Mouse (Mus musculus): Measurements from ENCODE around the gene Glod4. TPM values are rescaled to one million over a fixed set of nuclear protein-coding genes. Genes with fewer than 3 reads are reported as not detected.

Gene Glod4
- total RNA-seq (2021) = 10 to 100 TPM; 85.0 to 87.2 TPM
- long read RNA-seq, experiment 1, transcript Glod4-201 (9 exons, 1,434 nt) = major isoform, 114 of 130 reads
- long read RNA-seq, experiment 1, partial matches to known transcripts = 7 of 130 reads
- long read RNA-seq, experiment 1, other reads (novel, unspliced or antisense) = 9 of 130 reads
- long read RNA-seq, experiment 2, transcript Glod4-201 (9 exons, 1,434 nt) = major isoform, 36 of 40 reads
- long read RNA-seq, experiment 2, partial matches to known transcripts = 1 of 40 reads
- long read RNA-seq, experiment 2, other reads (novel, unspliced or antisense) = 2 of 40 reads

- DNase-seq = peak; percentile 94 to 95
Measured at GRCm38 (mm10) chr11:76242901-76243810, at the start of gene Glod4, which contains the start of gene Mrm3. Glod4 (minus strand) TSS chr11:76243725. Mrm3 (plus strand) TSS chr11:76243715.

GRCm38 (mm10) chr11:76292831-76293230 is 49.3 kb upstream of the Glod4 start:
- peak in 1 of 2 experiments; percentile 49 for DNase-seq

GRCm38 (mm10) chr11:76292398-76292797 is 48.9 kb upstream of the Glod4 start:
- DNase-seq = peak; percentile 73 to 74

GRCm38 (mm10) chr11:76291960-76292359 is 48.4 kb upstream of the Glod4 start:
- DNase-seq = no peak

GRCm38 (mm10) chr11:76290367-76290766 is 46.8 kb upstream of the Glod4 start:
- DNase-seq = no peak

GRCm38 (mm10) chr11:76288645-76289044 is 45.1 kb upstream of the Glod4 start:
- no peak for DNase-seq

GRCm38 (mm10) chr11:76287301-76287700 is 43.8 kb upstream of the Glod4 start:
- DNase-seq = no peak

- DNase-seq = no peak
Measured at GRCm38 (mm10) chr11:76286534-76287126, 43.1 kb upstream of the Glod4 start.

GRCm38 (mm10) chr11:76285431-76286075 is 42.0 kb upstream of the Glod4 start:
- peak; percentile 67 to 77 for DNase-seq

- no peak for DNase-seq
Measured at GRCm38 (mm10) chr11:76283841-76284240, 40.3 kb upstream of the Glod4 start.

GRCm38 (mm10) chr11:76279971-76280370 is 36.4 kb upstream of the Glod4 start:
- DNase-seq = no peak

GRCm38 (mm10) chr11:76278960-76279852 is 35.7 kb upstream of the Glod4 start:
- DNase-seq = no peak

- DNase-seq = peak in 1 of 2 experiments; percentile 33
Measured at GRCm38 (mm10) chr11:76272440-76272839, 28.9 kb upstream of the Glod4 start.

- DNase-seq = no peak
Measured at GRCm38 (mm10) chr11:76268521-76269065, 25.1 kb upstream of the Glod4 start.

GRCm38 (mm10) chr11:76268001-76268459 is 24.5 kb upstream of the Glod4 start:
- DNase-seq = no peak

GRCm38 (mm10) chr11:76267550-76267949 is 24.0 kb upstream of the Glod4 start:
- DNase-seq = peak; percentile 37 to 54

GRCm38 (mm10) chr11:76262611-76263351 is 19.3 kb upstream of the Glod4 start:
- no peak for DNase-seq

GRCm38 (mm10) chr11:76261224-76261623 is 17.7 kb upstream of the Glod4 start:
- no peak for DNase-seq

GRCm38 (mm10) chr11:76260208-76261050 is 16.9 kb upstream of the Glod4 start:
- DNase-seq = no peak

Measured in adrenal gland, postnatal 36 days (tissue).